Mouse (Mus musculus) heart, postnatal 4 days (tissue): ENCODE data around the gene U2surp. TPM values are rescaled to one million over a fixed set of nuclear protein-coding genes. Genes with fewer than 3 reads are reported as not detected.
"Not testable (repeated sequence)": the region's sequence is repeated elsewhere in the genome, so short reads cannot be mapped to it uniquely, and the experiment has no call there.

Experiments
- DNase-seq: peaks from one replicate; pipeline ENCODE4 v3.0.0; 2021
- total RNA-seq, 2 experiments: library from RNA; stranded (reverse); gene quantifications; 2 replicates each; pipeline ENCODE4 v1.2.3; 2021

U2surp gene
- total RNA-seq, 2 experiments from 2014 or later, result 56.5 to 57.9 TPM

- DNase-seq, result no peak
Measured at GRCm38 (mm10) chr9:95539176-95539800, 27.5 kb upstream of the U2surp start.

GRCm38 (mm10) chr9:95533817-95534216 lies 22.0 kb upstream of the U2surp start:
- DNase-seq, result no peak

GRCm38 (mm10) chr9:95531144-95531543 lies 19.3 kb upstream of the U2surp start:
- no peak for DNase-seq

- no peak for DNase-seq
Measured at GRCm38 (mm10) chr9:95527676-95528075, 15.9 kb upstream of the U2surp start.

DNA sequence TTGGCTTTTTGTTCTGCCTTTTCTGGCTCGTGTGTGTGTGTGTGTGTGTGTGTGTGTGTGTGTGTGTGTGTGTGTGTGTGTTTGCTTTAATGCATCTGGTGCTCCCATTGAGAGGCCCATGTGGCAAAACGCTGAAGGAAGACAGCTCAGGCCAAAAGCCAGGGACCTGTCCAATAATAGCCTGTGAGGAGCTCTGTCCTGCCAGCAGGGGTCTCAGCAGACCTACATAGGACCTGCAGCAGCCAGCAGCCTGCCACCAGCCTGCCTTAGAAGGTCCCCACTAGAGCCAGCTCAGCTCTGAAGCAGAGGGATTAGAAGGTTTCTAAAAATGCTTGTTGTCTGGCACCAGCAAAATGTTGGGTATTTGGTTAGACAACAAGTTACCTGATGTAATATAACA lies 14.2 kb upstream of the U2surp start:
- DNase-seq, result peak; percentile 70

- DNase-seq, result no peak
Measured at GRCm38 (mm10) chr9:95525376-95525775, 13.6 kb upstream of the U2surp start.

DNA sequence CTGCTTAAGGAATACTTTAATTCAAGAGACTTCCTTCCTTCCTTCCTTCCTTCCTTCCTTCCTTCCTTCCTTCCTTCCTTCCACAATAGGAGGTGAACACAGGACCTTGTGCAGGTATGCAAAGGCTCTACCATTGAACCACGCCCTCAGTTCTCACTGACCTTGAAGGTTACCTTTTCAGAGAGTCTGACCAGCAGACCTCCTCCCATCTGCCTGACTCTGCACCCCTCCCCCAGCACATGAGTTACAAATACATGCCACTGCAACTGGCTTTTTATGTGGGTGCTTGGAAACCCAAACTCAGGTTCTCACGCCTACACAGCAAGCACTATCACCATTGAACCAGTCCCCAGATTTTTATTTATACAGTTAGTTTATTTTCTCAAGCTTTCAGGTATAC lies 10.8 kb upstream of the U2surp start:
- DNase-seq, result no peak

GRCm38 (mm10) chr9:95521566-95521965 lies 9.8 kb upstream of the U2surp start:
- peak; percentile 11 for DNase-seq

GRCm38 (mm10) chr9:95521031-95521430 lies 9.2 kb upstream of the U2surp start:
- DNase-seq, result no peak

- no peak for DNase-seq
Measured at GRCm38 (mm10) chr9:95520563-95520962, 8.8 kb upstream of the U2surp start.

DNA sequence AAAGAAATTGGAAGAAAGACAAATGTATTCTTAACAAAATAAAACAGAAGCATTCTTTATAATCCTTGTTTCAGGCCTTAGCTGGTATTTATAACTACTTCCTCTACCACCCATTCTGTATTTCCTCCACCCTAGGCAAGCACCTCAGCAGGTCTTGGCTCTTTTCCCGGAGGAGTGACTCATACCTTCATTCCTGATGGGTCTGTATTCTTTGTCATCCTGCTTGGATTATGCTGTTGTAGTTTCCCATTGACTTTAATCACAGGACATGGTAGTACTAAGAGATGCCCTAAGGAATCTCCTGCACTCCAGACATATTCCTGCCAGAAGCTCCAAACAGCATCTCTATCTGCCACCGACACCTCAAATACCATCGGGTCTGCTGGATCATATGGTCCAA lies 2.6 kb upstream of the U2surp start:
- DNase-seq, result not testable (repeated sequence)

- no peak for DNase-seq
Measured at GRCm38 (mm10) chr9:95513776-95514175, 2.0 kb upstream of the U2surp start.

DNA sequence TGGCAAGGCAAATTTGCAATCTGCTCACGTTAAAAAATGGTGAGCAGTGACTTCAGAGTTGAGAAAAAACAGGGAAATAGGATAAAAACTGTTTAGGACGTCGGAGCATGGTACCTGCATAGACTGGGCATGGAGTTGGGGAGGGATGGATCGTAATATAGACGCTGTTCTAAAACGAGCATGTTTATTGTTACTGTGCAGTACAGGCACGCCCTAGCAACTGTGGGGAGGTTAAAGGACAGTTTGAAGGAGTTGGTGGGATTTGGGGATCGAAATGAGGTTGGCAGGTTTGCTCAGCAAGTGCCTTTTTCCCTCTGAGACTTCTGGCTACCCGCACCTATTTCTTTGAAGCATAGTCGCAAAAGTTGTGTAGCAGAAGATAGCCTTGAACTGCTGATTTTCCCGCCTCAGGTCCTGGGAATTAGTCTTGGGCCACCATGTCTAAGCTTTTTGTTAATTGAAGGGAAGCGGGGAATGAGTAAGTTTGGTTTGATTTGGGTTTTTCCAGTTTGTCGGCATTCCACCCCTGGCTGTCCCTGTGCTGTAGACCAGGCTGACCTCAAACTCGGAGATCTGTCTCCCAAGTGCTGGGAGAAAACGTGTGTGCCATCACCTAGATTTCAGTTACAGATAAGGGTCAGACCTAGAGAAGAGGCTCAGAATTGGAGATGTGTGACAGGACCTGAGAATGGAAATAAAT lies 685 bp upstream of the U2surp start:
- peak; percentile 11 for DNase-seq

DNA sequence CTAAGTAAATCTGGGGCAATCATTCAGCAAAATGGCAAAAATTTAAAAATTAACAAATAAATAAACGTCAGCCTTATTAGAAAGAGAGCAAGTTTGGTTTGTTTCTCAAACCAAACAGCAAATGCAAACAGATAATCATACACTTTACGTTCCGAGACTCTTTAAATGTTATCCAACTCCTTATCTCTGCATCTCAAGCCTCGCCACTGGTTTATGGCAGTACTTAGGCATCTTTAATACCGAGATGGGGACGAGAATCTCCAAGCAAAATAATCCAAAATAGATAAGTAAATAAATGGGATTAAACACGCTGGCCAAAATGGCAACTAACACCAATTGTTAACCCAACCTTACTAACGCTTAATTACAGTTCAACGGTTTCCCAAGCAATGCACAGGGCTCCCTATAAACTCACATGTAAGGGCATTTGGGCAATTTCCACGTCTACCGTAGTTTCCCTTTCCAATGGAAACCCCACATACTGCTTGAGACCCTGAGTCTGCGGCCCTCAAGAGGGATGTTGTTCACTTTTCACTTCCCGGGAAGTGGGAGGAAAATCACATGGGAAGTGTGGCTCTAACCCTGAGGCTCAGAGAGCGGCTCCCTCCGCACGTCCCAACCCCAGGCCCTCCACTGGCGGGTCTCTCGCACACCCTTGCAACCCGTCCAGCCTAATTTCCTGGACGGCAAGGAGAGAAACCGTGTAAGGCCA lies 947 bp downstream of the U2surp start:
- DNase-seq, result no peak

- DNase-seq, result no peak
Measured at GRCm38 (mm10) chr9:95505666-95506065, 6.1 kb downstream of the U2surp start.

- DNase-seq, result no peak
Measured at GRCm38 (mm10) chr9:95499848-95500247, 11.9 kb downstream of the U2surp start.

- DNase-seq, result no peak
Measured at GRCm38 (mm10) chr9:95495038-95495437, 16.8 kb downstream of the U2surp start.

GRCm38 (mm10) chr9:95493393-95493792 lies 18.4 kb downstream of the U2surp start:
- no peak for DNase-seq

DNA sequence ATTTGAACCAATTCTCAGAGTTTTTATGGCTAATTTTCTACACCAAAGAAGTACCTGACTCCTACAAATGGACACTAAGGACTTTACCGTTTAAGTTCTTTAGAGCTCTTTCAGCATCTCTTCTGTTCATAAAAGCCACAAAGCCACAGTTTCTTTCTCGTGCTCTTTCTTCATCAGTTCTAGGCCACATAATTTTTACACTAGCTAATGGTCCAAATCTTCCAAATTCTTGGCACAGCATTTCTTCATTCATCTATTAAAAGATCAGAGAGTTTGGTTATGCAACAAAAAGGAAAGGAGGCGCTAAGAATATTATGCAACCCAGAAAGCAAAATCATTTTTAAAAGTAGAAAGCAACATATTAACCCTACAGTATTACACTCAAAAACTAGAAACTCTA lies 21.8 kb downstream of the U2surp start:
- DNase-seq, result no peak

DNA sequence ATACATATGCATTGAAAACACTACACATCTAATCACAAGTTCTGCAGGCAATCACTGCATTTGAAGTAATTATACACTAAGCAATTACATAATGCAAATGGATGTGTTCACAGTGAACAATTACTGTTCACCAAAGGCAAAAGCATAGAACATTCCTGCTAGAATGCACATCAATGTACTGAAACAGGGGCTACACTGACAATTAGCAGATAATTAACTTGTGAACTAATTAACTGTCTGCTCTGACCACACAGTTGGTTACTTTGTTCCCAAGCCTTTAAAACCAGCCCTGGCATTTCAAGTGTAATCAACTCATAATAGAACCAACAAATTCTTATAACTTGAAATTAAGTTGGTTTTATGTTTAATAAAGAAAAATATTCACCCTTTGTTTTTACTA lies 22.9 kb downstream of the U2surp start:
- no peak for DNase-seq

DNA sequence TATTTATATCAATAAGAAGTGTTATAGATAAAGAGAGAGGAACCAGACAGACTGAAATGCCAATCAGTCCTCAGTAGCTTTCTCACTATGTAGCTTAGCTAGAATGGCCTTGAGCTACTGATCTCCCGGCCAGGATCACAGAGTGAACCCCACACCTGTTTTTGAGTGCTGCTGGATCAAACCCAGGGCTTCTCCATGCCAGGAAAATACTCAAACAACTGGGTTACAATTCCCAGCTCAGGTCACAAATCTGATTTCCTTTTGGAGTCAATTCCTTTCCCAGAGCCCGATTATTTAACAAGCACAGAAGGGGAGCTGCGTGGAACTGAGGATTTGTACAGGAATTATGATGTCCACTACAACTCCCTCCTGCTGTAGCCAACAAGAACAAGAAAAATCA lies 31.8 kb downstream of the U2surp start:
- DNase-seq, result no peak

- DNase-seq, result no peak
Measured at GRCm38 (mm10) chr9:95478443-95478842, 33.4 kb downstream of the U2surp start.

DNA sequence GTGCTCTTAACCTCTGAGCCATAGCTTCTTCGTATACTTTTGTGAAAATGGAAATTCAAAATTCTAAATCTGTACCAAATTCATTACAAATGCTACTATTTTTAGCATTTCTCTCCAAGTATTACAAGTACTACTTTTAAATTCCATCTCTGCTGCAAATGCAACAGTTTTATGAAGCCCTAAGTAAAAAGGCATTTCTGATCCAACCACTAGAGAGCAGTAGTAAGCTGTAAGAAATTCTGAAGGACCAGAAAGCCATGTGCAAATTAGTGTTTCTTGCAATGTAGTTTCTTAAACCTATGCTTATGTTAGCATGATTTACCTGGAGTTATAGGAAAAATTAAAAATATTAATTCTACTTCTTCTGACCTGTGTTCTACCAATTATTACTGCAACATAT lies 38.9 kb downstream of the U2surp start:
- no peak for DNase-seq
